Mouse (Mus musculus): ENCODE results near the gene Prkci.

DNA sequence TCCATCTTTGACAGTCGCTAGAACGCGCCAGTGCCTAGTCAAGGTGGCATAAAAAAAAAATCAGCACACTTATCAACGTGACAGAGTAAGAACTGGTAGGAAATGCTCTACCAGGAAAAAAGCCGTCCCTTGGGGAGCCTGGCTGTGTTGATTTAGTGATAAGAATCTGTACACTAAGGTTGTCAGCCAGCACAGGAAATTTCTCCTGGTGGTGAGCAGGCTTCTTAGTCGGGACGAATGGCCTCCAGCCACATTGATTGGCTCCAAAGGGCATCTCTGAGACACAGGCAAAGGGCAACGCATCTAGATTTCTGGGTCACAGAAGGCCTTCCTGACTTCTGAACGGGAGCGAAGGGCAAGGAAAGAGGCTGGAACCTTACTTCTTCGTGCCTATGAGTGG is 80.3 kb downstream of the Prkci start:
- TF ChIP-seq POLR2A (IDR thresholded peaks at IDR 0.05; ENCODE audit: insufficient read length, low read depth) = no peak
- TF ChIP-seq MYOG (IDR thresholded peaks at IDR 0.05; ENCODE audit: control insufficient read depth in 1 of 3, insufficient read depth in 1 of 3, insufficient read length in 2 of 3, low read depth in 2 of 3) = no peak
- TF ChIP-seq POLR2AphosphoS2 (IDR thresholded peaks at IDR 0.05; ENCODE audit: insufficient read length, low read depth) = no peak
- no peak for TF ChIP-seq CEBPB (IDR thresholded peaks at IDR 0.05; ENCODE audit: insufficient read depth, poor library complexity, severe bottlenecking)
- TF ChIP-seq USF1 (IDR thresholded peaks at IDR 0.05; ENCODE audit: low read depth) = no peak
- TF ChIP-seq MAX (IDR thresholded peaks at IDR 0.05; ENCODE audit: low read depth) = no peak
- TF ChIP-seq MYOD1 (IDR thresholded peaks at IDR 0.05; ENCODE audit: control insufficient read depth in 1 of 3, insufficient read length in 2 of 3, low read depth in 2 of 3) = no peak
- no peak for TF ChIP-seq TCF3 (IDR thresholded peaks at IDR 0.05; ENCODE audit: insufficient read length, low read depth)
- TF ChIP-seq TCF12 (IDR thresholded peaks at IDR 0.05; ENCODE audit: insufficient read depth, poor library complexity, severe bottlenecking) = no peak
- TF ChIP-seq REST (IDR thresholded peaks at IDR 0.05; ENCODE audit: insufficient read depth, insufficient read length) = no peak
